1 mouse cellular context compared by ENCODE assay signal in the genomic region with DNA sequence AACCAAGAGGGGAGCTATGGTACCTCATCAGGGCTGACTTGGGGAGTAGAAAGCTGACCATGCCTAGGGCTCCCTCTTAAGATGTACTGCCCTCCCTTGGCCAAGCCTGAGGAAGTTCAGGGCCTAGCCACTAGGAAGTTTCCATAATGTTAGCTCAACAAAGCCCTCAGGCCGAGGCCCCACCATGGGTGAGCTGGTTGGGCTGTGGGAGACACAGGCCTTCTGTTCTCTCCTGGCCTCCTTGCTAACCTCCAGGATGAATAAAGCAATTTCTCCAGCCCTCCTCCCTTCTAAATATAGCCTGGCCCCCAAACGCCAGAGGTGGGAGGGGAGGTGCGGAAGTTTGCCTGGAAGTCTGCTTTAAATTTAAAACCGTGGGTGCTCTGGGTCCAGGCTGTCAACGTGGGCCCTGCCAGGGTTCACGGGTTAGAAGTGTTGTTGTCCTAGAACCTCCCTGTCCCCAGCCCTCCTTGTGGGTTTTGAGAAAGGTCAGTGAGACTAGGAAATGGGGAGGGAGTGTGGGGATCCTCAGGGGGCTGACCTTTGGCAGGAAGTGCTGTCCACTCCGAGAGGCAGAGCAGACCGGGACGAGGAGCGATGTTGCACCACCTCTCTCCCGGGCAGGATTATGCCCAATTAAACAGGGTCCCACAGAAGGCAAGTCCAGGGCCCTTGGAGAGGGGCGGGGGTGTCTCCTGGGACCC.
TF ChIP-seq lines count a peak whose summit lies in the region.

No protein-coding gene starts in this region.

TF ChIP-seq in CH12.LX, 34 proteins besides CTCF, POLR2A, EP300 and RAD21 (continued from another document):
- TF ChIP-seq ETS1 (conservative IDR thresholded peaks at IDR 0.05; ENCODE audit: low read depth, low read length) (no peak), SMC3 (IDR thresholded peaks at IDR 0.05; ENCODE audit: low read depth, low read length) (no peak), E2F4 (IDR thresholded peaks at IDR 0.05; ENCODE audit: insufficient replicate concordance, low read depth, low read length) (no peak), NRF1 (IDR thresholded peaks at IDR 0.05; ENCODE audit: low read depth, low read length) (no peak), GABPA (IDR thresholded peaks at IDR 0.05; ENCODE audit: insufficient replicate concordance, low read depth, low read length) (no peak), ZMIZ1 (IDR thresholded peaks at IDR 0.05; ENCODE audit: low read depth, low read length) (no peak), TBP (conservative IDR thresholded peaks at IDR 0.05; ENCODE audit: low read depth, low read length) (no peak), USF1 (IDR thresholded peaks at IDR 0.05; ENCODE audit: low read depth, low read length) (no peak), MYC (IDR thresholded peaks at IDR 0.05; ENCODE audit: low read depth, low read length) (no peak)
